Mouse (Mus musculus): ENCODE data around the gene Gm44503. TPM values are rescaled to one million over a fixed set of nuclear protein-coding genes. Genes with fewer than 3 reads are reported as not detected.

The Gm44503 gene
- polyA plus RNA-seq, 1 experiment from 2014 or later, result not detected

GRCm38 (mm10) chr9:73006175-73006574, 47.5 kb downstream of the Gm44503 start:
- Histone ChIP-seq H3K4me3 (no peak overlapping the region), H3K4me1 (no peaks in the 10 kb centered on the region), H3K27ac (no peak overlapping the region), H3K36me3 (replicated peaks) (peaks cover 44% of the 10 kb centered on the region), H3K27me3 (replicated peaks) (no peaks in the 10 kb centered on the region), H3K4me2 (no peak overlapping the region), H3K9ac (no peak overlapping the region), H3K9me3 (no peaks in the 10 kb centered on the region)
- WGBS, result 94% methylated on average over 3 of the region's 3 CpGs
- ATAC-seq (replicated peaks), result no peak

GRCm38 (mm10) chr9:73008384-73008783, 49.7 kb downstream of the Gm44503 start:
- Histone ChIP-seq H3K4me2 (no peak overlapping the region), H3K9me3 (no peaks in the 10 kb centered on the region), H3K9ac (no peak overlapping the region), H3K27ac (no peak overlapping the region), H3K27me3 (replicated peaks) (no peaks in the 10 kb centered on the region), H3K4me1 (no peaks in the 10 kb centered on the region), H3K4me3 (no peak overlapping the region), H3K36me3 (replicated peaks) (peaks cover 48% of the 10 kb centered on the region)
- ATAC-seq (replicated peaks), result no peak
- WGBS, result 75% methylated on average over 3 of the region's 3 CpGs

GRCm38 (mm10) chr9:73012629-73013028, 54.0 kb downstream of the Gm44503 start:
- no peak overlapping the region for H3K4me2 ChIP-seq
- 88% methylated on average over 4 of the region's 4 CpGs for WGBS
- no peaks in the 10 kb centered on the region for H3K27me3 ChIP-seq (replicated peaks)
- no peaks in the 10 kb centered on the region for H3K9me3 ChIP-seq
- H3K36me3 ChIP-seq (replicated peaks), result peaks cover 62% of the 10 kb centered on the region
- H3K9ac ChIP-seq, result no peak overlapping the region
- no peak overlapping the region for H3K4me3 ChIP-seq
- no peak for ATAC-seq (replicated peaks)
- no peaks in the 10 kb centered on the region for H3K4me1 ChIP-seq
- H3K27ac ChIP-seq, result no peak overlapping the region

GRCm38 (mm10) chr9:73014724-73015123, 56.1 kb downstream of the Gm44503 start:
- Histone ChIP-seq H3K27me3 (replicated peaks) (no peaks in the 10 kb centered on the region), H3K4me3 (no peak overlapping the region), H3K9ac (no peak overlapping the region), H3K36me3 (replicated peaks) (peaks cover 56% of the 10 kb centered on the region), H3K4me1 (no peaks in the 10 kb centered on the region), H3K27ac (no peak overlapping the region), H3K9me3 (no peaks in the 10 kb centered on the region), H3K4me2 (no peak overlapping the region)
- ATAC-seq (replicated peaks), result no peak
- whole genome bisulfite sequencing, result 91% methylated on average over 13 of the region's 13 CpGs

- no peaks in the 10 kb centered on the region for H3K4me1 ChIP-seq
- H3K4me3 ChIP-seq, result no peak overlapping the region
- no peaks in the 10 kb centered on the region for H3K27me3 ChIP-seq (replicated peaks)
- H3K9me3 ChIP-seq, result no peaks in the 10 kb centered on the region
- H3K9ac ChIP-seq, result no peak overlapping the region
- H3K36me3 ChIP-seq (replicated peaks), result peaks cover 33% of the 10 kb centered on the region
- 92% methylated on average over 10 of the region's 10 CpGs for WGBS
- no peak overlapping the region for H3K4me2 ChIP-seq
- ATAC-seq (replicated peaks), result no peak
- no peak overlapping the region for H3K27ac ChIP-seq
These were observed 61.2 kb downstream of the Gm44503 start for GRCm38 (mm10) chr9:73019841-73020240.

GRCm38 (mm10) chr9:73020566-73021097, 62.0 kb downstream of the Gm44503 start:
- peaks cover 27% of the 10 kb centered on the region for H3K36me3 ChIP-seq (replicated peaks)
- H3K4me1 ChIP-seq, result no peaks in the 10 kb centered on the region
- no peak overlapping the region for H3K4me3 ChIP-seq
- no peak overlapping the region for H3K27ac ChIP-seq
- 93% methylated on average over 5 of the region's 5 CpGs for WGBS
- no peaks in the 10 kb centered on the region for H3K9me3 ChIP-seq
- H3K9ac ChIP-seq, result no peak overlapping the region
- H3K27me3 ChIP-seq (replicated peaks), result no peaks in the 10 kb centered on the region
- H3K4me2 ChIP-seq, result no peak overlapping the region
- ATAC-seq (replicated peaks), result no peak

GRCm38 (mm10) chr9:73025818-73026636, 67.4 kb downstream of the Gm44503 start:
- H3K36me3 ChIP-seq (replicated peaks), result peaks cover 19% of the 10 kb centered on the region; the same call in 1 of the 2 replicates
- no peak overlapping the region for H3K4me3 ChIP-seq
- H3K9me3 ChIP-seq, result no peaks in the 10 kb centered on the region
- H3K9ac ChIP-seq, result no peak overlapping the region
- 26% methylated on average over 17 of the region's 17 CpGs for WGBS
- no peak overlapping the region for H3K27ac ChIP-seq
- H3K4me1 ChIP-seq, result no peaks in the 10 kb centered on the region
- peak overlapping the region; percentile 21 for H3K4me2 ChIP-seq
- ATAC-seq (replicated peaks), result peak; percentile 69
- H3K27me3 ChIP-seq (replicated peaks), result no peaks in the 10 kb centered on the region

- H3K36me3 ChIP-seq (replicated peaks), result peaks cover 16% of the 10 kb centered on the region; the same call in 1 of the 2 replicates
- no peak for ATAC-seq (replicated peaks)
- no peak overlapping the region for H3K4me3 ChIP-seq
- no peak overlapping the region for H3K4me2 ChIP-seq
- WGBS, result 91% methylated on average over 1 of the region's 1 CpGs
- H3K27me3 ChIP-seq (replicated peaks), result no peaks in the 10 kb centered on the region
- H3K9me3 ChIP-seq, result no peaks in the 10 kb centered on the region
- no peak overlapping the region for H3K9ac ChIP-seq
- H3K27ac ChIP-seq, result no peak overlapping the region
- H3K4me1 ChIP-seq, result no peaks in the 10 kb centered on the region
These were observed 71.8 kb downstream of the Gm44503 start for GRCm38 (mm10) chr9:73030443-73030842.

- H3K4me1 ChIP-seq, result no peaks in the 10 kb centered on the region
- H3K36me3 ChIP-seq (replicated peaks), result peaks cover 16% of the 10 kb centered on the region; the same call in 1 of the 2 replicates
- no peak overlapping the region for H3K4me2 ChIP-seq
- 80% methylated on average over 4 of the region's 4 CpGs for WGBS
- no peak overlapping the region for H3K9ac ChIP-seq
- H3K4me3 ChIP-seq, result no peak overlapping the region
- ATAC-seq (replicated peaks), result no peak
- no peaks in the 10 kb centered on the region for H3K9me3 ChIP-seq
- no peak overlapping the region for H3K27ac ChIP-seq
- H3K27me3 ChIP-seq (replicated peaks), result no peaks in the 10 kb centered on the region
These were observed 72.8 kb downstream of the Gm44503 start for GRCm38 (mm10) chr9:73031421-73031820.

GRCm38 (mm10) chr9:73033406-73033805, 74.8 kb downstream of the Gm44503 start:
- Histone ChIP-seq H3K9ac (no peak overlapping the region), H3K36me3 (replicated peaks) (peaks cover 16% of the 10 kb centered on the region; the same call in 1 of the 2 replicates), H3K4me1 (peaks cover 2% of the 10 kb centered on the region), H3K9me3 (no peaks in the 10 kb centered on the region), H3K27ac (no peak overlapping the region), H3K27me3 (replicated peaks) (no peaks in the 10 kb centered on the region), H3K4me3 (no peak overlapping the region), H3K4me2 (no peak overlapping the region)
- 98% methylated on average over 1 of the region's 1 CpGs for WGBS
- ATAC-seq (replicated peaks), result no peak

GRCm38 (mm10) chr9:73039222-73039945, 80.7 kb downstream of the Gm44503 start:
- ATAC-seq (replicated peaks), result peak; percentile 93
- peaks cover 19% of the 10 kb centered on the region for H3K4me1 ChIP-seq
- peak overlapping the region; percentile 93 for H3K4me2 ChIP-seq
- peak overlapping the region; percentile 93 for H3K9ac ChIP-seq
- H3K27me3 ChIP-seq (replicated peaks), result no peaks in the 10 kb centered on the region
- H3K27ac ChIP-seq, result peak overlapping the region; percentile 93
- no peaks in the 10 kb centered on the region for H3K36me3 ChIP-seq (replicated peaks)
- under 1% methylated on average over 49 of the region's 49 CpGs for WGBS
- peak overlapping the region; percentile 96 for H3K4me3 ChIP-seq
- H3K9me3 ChIP-seq, result no peaks in the 10 kb centered on the region

- Histone ChIP-seq H3K27ac (peak within 1 kb of the TSS; percentile 93), H3K27me3 (replicated peaks) (no peaks in the 10 kb centered on the region), H3K4me3 (peak within 1 kb of the TSS; percentile 96), H3K4me1 (peaks cover 26% of the 10 kb centered on the region), H3K9me3 (no peaks in the 10 kb centered on the region), H3K36me3 (replicated peaks) (no peaks in the 10 kb centered on the region), H3K4me2 (peak within 1 kb of the TSS; percentile 93), H3K9ac (peak within 1 kb of the TSS; percentile 93)
- 34% methylated on average over 6 of the region's 6 CpGs for WGBS
- ATAC-seq (replicated peaks), result no peak
These were observed 81.4 kb downstream of the Gm44503 start, which contains the start of gene Pigb for GRCm38 (mm10) chr9:73040080-73040479. TSS of gene Pigb (minus strand) at chr9:73040378.

Data from midbrain, embryonic 15.5 days (tissue).